Mouse (Mus musculus): ENCODE results near the gene Olfr1138.

Olfr1138 gene

DNA sequence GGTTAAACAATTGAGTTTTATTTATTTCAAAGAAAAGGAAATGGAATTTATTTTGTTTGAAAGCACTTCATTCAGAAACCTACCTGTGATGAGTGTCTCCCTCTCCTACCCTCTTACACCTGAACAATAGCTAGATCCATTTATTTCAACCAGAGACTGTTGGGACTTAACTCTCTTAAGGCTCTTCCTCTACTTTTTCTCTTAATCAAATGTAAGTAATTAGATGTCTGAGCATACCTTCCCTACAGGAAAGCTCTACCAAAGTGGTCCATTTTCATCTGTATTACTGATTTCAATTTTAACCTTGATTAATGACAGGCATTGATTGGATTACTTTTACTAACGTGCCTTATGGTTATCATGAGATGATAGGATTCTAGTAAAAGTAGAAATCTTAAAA lies at the start of gene Olfr1138:
TSS of gene Olfr1138 (minus strand) at position 101 of the 400 bp plus-strand sequence.
- DNase-seq: no peak

DNA sequence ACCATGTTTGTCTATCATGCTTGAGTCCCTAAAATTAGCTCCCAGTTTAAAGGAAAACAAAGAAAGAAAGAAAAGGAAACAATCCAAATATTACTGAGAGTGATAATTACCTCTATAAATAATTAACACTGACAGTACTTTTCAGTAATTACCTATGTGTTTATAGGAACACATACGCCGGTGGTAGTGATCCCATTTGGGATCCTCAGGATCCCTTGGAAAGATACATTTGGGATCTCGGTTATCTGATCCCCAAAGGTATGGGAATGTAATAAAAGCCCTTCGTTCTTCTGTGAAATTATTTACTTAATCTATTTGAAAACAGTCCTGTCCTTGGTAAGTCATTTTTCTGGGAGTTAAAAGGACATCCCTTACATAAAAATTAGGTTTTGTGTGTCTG lies 39.4 kb upstream of the Olfr1138 start, which contains the start of gene Olfr152:
TSS of gene Olfr152 (plus strand) at position 301 of the 400 bp plus-strand sequence.
- no peak for DNase-seq

DNA sequence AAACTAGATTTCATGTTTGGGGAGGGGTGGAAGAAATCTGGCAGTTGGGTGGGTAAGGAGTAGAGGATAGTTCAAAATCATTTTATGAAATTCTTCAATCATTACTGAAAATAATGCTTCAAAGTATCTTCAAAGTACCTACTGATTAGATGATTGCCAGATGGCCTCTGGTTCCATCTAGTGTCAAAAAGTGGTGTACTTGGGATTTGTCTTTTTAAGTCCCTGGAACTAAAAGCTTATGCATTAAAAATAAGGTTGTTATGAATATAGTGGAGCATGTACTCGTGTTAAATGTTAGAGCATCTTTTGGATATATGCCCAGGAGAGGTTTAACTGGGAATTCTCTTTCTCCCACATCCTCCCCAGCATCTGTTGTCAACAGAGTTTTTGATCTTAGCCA lies 36.4 kb upstream of the Olfr1138 start:
- no peak for DNase-seq

DNA sequence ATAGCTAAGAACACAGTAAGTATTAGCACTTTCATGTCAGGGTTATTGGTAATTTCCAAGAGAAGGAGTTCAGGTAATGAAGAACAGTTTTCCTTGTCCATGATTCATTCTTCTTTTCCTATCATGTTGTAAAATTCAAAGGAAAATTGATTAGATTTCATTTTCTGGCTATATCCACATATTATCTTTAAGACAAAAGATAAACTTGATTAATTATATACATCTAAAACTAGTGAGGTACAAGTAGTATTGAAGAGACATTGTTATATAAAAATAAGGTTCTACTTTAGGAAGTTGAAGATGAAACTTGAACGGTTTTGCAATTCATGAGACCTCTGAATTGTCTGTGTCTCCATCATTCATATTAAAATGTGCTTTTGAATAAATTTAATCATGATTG lies 14.1 kb upstream of the Olfr1138 start, which contains the start of gene Olfr1141:
TSS of gene Olfr1141 (minus strand) at position 101 of the 400 bp plus-strand sequence.
- no peak for DNase-seq

DNA sequence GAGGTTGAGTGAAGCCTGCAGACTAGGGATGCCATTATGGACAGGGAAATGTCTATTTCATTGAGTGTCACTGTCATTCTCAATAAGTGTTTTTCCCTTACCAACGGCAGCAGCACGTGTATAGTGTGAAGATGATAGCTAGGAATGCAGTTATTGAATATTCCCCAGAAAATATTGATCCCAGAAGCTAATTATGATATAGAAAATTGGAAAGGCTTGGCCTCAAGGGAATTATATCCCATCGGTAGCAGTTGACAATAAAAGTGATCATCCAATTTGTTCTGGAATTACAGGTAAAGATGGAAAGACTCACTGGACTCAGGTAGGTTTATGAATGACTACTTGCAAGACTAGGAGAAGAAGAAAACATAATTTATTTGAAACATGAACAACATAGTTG lies 3.7 kb upstream of the Olfr1138 start, which contains the start of gene Olfr1140:
TSS of gene Olfr1140 (plus strand) at position 301 of the 400 bp plus-strand sequence.
- no peak for DNase-seq

DNA sequence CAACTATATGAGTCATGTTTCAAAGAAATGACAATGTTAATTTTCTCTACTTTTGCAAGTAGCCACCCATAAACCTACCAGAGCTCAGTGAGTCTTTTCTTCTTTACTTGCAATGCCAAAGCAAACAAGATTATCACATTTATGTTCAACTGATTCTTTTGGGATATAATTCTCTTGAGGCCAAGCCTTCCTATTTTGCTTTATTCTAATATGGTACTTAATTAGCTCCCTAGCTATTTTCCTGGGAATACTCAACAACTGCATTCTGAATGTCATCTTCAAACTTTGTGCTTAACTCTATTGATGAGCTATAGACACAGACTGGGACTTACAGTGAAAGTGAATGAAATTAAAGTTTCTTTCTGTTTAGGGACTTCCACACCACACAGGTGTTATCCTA lies 26.7 kb downstream of the Olfr1138 start, which contains the start of gene Olfr1137:
TSS of gene Olfr1137 (minus strand) at position 101 of the 400 bp plus-strand sequence.
- no peak for DNase-seq

DNA sequence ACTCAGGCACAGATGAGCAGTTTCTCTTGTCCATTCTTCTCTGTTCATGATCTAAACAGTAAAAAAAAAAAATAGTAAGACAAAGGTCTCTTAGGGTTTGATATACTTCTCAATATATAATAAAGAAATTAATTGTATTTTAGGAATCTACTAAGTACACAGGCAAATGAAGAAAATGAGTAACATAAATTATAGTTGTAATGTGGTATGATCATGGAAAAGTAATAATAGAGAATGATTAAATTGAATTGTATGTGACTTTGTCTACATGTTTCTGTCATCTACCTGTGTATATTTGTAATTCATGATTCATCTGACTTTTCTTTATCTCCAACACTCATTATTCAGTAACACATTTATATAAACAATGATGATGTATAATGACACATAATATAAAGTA lies 45.9 kb downstream of the Olfr1138 start, which contains the start of gene Olfr1136:
TSS of gene Olfr1136 (minus strand) at position 101 of the 400 bp plus-strand sequence.
- no peak for DNase-seq
